Mouse (Mus musculus): ENCODE results near the gene Kras. TPM values are rescaled to one million over a fixed set of nuclear protein-coding genes. Genes with fewer than 3 reads are reported as not detected.

Gene Kras
- polyA plus RNA-seq, 1 experiment from 2014 or later, result 103 TPM

DNA sequence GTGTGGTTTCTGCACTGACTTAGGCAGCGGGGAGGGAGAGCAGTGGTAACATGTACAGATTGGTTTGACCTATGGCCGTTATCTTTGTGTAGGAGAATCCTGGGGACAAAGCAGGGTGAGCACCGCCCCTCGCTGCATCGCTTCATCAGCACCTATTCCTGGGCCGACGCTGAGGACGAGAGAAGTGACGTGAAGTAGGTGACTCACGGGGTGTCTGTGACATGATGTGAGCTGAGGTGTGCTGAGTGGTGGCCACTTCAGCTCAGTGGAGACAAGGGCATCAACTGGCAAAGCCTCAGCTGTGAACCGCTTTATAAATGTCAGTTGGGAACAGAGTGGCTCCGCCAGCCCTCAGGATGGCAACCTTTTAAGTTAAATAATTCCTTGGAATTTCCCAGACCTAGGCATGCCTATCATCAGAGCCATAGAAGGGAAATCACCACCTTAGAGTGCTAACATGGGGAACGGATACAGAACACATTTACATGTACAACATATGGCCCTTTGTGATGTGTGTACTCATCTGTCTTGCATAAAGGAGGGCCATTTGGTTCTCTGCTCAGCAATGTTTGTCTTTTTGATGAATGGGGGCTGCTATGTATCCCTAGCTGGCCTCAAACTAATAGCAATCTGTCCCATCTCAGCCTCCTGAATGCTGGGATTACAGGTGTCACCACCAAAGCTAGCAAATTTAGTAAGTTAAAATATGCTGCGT lies 78.0 kb downstream of the Kras start:
- Histone ChIP-seq H3K4me1 (peaks cover 47% of the 10 kb centered on the region), H3K9me3 (no peaks in the 10 kb centered on the region), H3K4me3 (no peak overlapping the region), H3K27ac (no peak overlapping the region), H3K27me3 (ENCODE audit: poor library complexity, severe bottlenecking) (peaks cover 53% of the 10 kb centered on the region), H3K36me3 (replicated peaks) (no peaks in the 10 kb centered on the region)
- no peak for DNase-seq (ENCODE audit: extremely low spot score, low spot score)
- 87% methylated on average over 14 of the region's 14 CpGs for WGBS

Other genes starting within 250 kb of the Kras start
- 135 and 145 TPM in 2 replicates for gene Bcat1, start 174.1 kb downstream of the Kras start, polyA plus RNA-seq (2016; fragmentation: Nextera tagmentation; extraction: Ambion mirVana)
- 1.8 and 1.9 TPM in 2 replicates for gene Lrmp, start 134.6 kb downstream of the Kras start, polyA plus RNA-seq (2016; fragmentation: Nextera tagmentation; extraction: Ambion mirVana)
- gene Casc1, start 39.2 kb downstream of the Kras start, polyA plus RNA-seq (2016; fragmentation: Nextera tagmentation; extraction: Ambion mirVana), result 0.47 and 0.61 TPM in 2 replicates
- gene Etfrf1, start 39.1 kb downstream of the Kras start, polyA plus RNA-seq (2016; fragmentation: Nextera tagmentation; extraction: Ambion mirVana), result 34.1 and 35.4 TPM in 2 replicates

All from forebrain, embryonic 10.5 days (tissue).